26 mouse cellular contexts compared by ENCODE assay signal in genomic region chr1:66231963-66232362, GRCm38 (mm10).
"Had no signal": no experiment of that assay in that cellular context is flagged by ENCODE, and none has a peak within 500 bp of the region (broad histone marks: within the 10 kb centered on the region; RNA-seq: fewer than 3 reads in every experiment).

No protein-coding gene starts in this region.

- H3K4me1 ChIP-seq: heart, embryonic 10.5 days; heart, embryonic 12.5 days; limb, embryonic 15.5 days; liver, embryonic 12.5 days had no signal

- H3K27ac ChIP-seq: heart, embryonic 10.5 days; hindbrain, embryonic 10.5 days; hindbrain, embryonic 12.5 days; hindbrain, embryonic 14.5 days; intestine, embryonic 15.5 days; kidney, embryonic 15.5 days; kidney, postnatal 0 days; limb, embryonic 13.5 days; limb, embryonic 15.5 days; liver, embryonic 12.5 days had no signal

- H3K4me2 ChIP-seq: heart, embryonic 12.5 days; hindbrain, embryonic 12.5 days; hindbrain, embryonic 14.5 days; intestine, embryonic 15.5 days; kidney, embryonic 15.5 days; limb, embryonic 13.5 days; limb, embryonic 15.5 days; liver, embryonic 12.5 days had no signal

- H3K9me3 ChIP-seq: heart, embryonic 10.5 days; heart, embryonic 12.5 days; hindbrain, embryonic 10.5 days; hindbrain, embryonic 12.5 days; intestine, embryonic 15.5 days; kidney, embryonic 15.5 days; limb, embryonic 13.5 days; limb, embryonic 15.5 days; liver, embryonic 12.5 days had no signal

- H3K9ac ChIP-seq: heart, embryonic 12.5 days; hindbrain, embryonic 12.5 days; hindbrain, embryonic 14.5 days; intestine, embryonic 15.5 days; kidney, embryonic 15.5 days; limb, embryonic 13.5 days; limb, embryonic 15.5 days; liver, embryonic 12.5 days had no signal

- ATAC-seq: hindbrain, embryonic 16.5 days; inflammation-experienced regulatory T-cells, adult 6 months; intestine, embryonic 15.5 days; liver, embryonic 12.5 days had no signal

- DNase-seq: gastrocnemius, postnatal 14 days; gastrocnemius, postnatal 36 days; heart, adult 18-20 months; heart, postnatal 10 days; heart, postnatal 4 days; kidney, adult 11 months; kidney, adult 2 months; kidney, adult 9 months; kidney, postnatal 14 days; kidney, postnatal 36 days; layer of hippocampus, adult 9-11 months; layer of hippocampus, postnatal 36 days; left cerebral cortex, postnatal 4 days had no signal

- H3K36me3 ChIP-seq: heart, embryonic 10.5 days; heart, embryonic 12.5 days; hindbrain, embryonic 10.5 days; hindbrain, embryonic 12.5 days; intestine, embryonic 15.5 days; kidney, embryonic 15.5 days; limb, embryonic 13.5 days; limb, embryonic 15.5 days; liver, embryonic 12.5 days had no signal

- H3K4me3 ChIP-seq: heart, embryonic 10.5 days; heart, embryonic 12.5 days; hindbrain, embryonic 10.5 days; hindbrain, embryonic 12.5 days; intestine, embryonic 15.5 days; kidney, embryonic 15.5 days; limb, embryonic 13.5 days; limb, embryonic 15.5 days; liver, embryonic 12.5 days had no signal

- H3K27me3 ChIP-seq: heart, embryonic 12.5 days; hindbrain, embryonic 12.5 days; intestine, embryonic 15.5 days; kidney, embryonic 15.5 days; limb, embryonic 13.5 days; limb, embryonic 15.5 days; liver, embryonic 12.5 days had no signal
